Mouse (Mus musculus) liver, embryonic 14.5 days (tissue): ENCODE measurements around the gene Srsf2. TPM values are rescaled to one million over a fixed set of nuclear protein-coding genes. Genes with fewer than 3 reads are reported as not detected.

Experiments used
- ATAC-seq: fragments of 200-750 bp; cut with Nextera tagmentation; 2 replicates; pipeline ENCODE4 v1.8.0; 2017; ENCODE audit warnings: moderate number of reproducible peaks, mild to moderate bottlenecking, moderate library complexity; ENCODE audit not compliant: insufficient read depth
- DNase-seq, 3 experiments: peaks; one replicate each; pipeline ENCODE4 v3.0.0-alpha.2; 2012 to 2013; ENCODE audit warnings: low read depth in 3 of 3, low spot score in 3 of 3
- H3K27ac ChIP-seq: fragments of 300-500 bp; sonication (generic); 2 replicates; pipeline ENCODE4 v1.5.1; 2014; ENCODE audit warnings: moderate library complexity, mild to moderate bottlenecking, control low read depth, inconsistent platforms
- H3K27me3 ChIP-seq: fragments of 300-500 bp; sonication (generic); 2 replicates; pipeline ENCODE4 v1.6.1; 2014; ENCODE audit warnings: mild to moderate bottlenecking, low read length, moderate library complexity; ENCODE audit not compliant: control insufficient read depth, insufficient read depth
- H3K36me3 ChIP-seq: fragments of 300-500 bp; sonication (generic); replicated peaks from 2 replicates; pipeline ENCODE4 v1.6.1; 2014; ENCODE audit warnings: low read depth; ENCODE audit not compliant: control insufficient read depth, insufficient read depth
- H3K4me1 ChIP-seq, 2 experiments: fragments of 200-500 bp in 1 of 2; fragments of 300-500 bp in 1 of 2; sonication (generic) in 1 of 2; replicated peaks; 2 replicates each; pipeline ENCODE4 v1.6.1; 2012 to 2014; ENCODE audit warnings: antibody characterized with exemption in 1 of 2, inconsistent platforms in 1 of 2, low read length in 1 of 2; ENCODE audit not compliant: control insufficient read depth in 2 of 2, insufficient read depth in 2 of 2
- H3K4me2 ChIP-seq: fragments of 300-500 bp; sonication (generic); 2 replicates; pipeline ENCODE4 v1.6.1; 2014; ENCODE audit warnings: low read depth, mild to moderate bottlenecking, control low read depth, moderate library complexity
- H3K4me3 ChIP-seq, 2 experiments: fragments of 200-500 bp in 1 of 2; fragments of 300-500 bp in 1 of 2; sonication (generic) in 1 of 2; 2 replicates each; pipeline ENCODE4 v1.5.1; 2012 to 2014; ENCODE audit warnings: low read depth in 2 of 2, low read length in 2 of 2, mild to moderate bottlenecking in 2 of 2, control low read depth in 1 of 2, inconsistent platforms in 1 of 2, moderate library complexity in 1 of 2; ENCODE audit not compliant: insufficient read depth in 1 of 2
- H3K9ac ChIP-seq: fragments of 300-500 bp; sonication (generic); replicated peaks from 2 replicates; pipeline ENCODE4 v1.6.1; 2014; ENCODE audit warnings: mild to moderate bottlenecking, control low read depth, moderate library complexity
- H3K9me3 ChIP-seq: fragments of 300-500 bp; sonication (generic); 2 replicates; pipeline ENCODE4 v1.6.1; 2016; ENCODE audit warnings: low read length, mixed read lengths; ENCODE audit not compliant: control insufficient read depth
- CTCF ChIP-seq: IDR thresholded peaks from 2 replicates; pipeline ENCODE4 v1.5.1; 2016; ENCODE audit warnings: antibody characterized with exemption, low read depth, control low read depth
- EP300 ChIP-seq: IDR thresholded peaks from 2 replicates; pipeline ENCODE4 v1.6.1; 2016; ENCODE audit warnings: antibody characterized with exemption, low read depth
- WGBS: fragments of 180-500 bp; shearing (Covaris S2); extraction: QIAGEN DNeasy Blood & Tissue Kit; methylation state at CpG from one replicate; pipeline ENCODE4 v1.1.7; 2014; ENCODE audit not compliant: insufficient replicate concordance; 5-methylcytosine and 5-hydroxymethylcytosine counted together
- polyA plus RNA-seq, 2 experiments: library from polyadenylated mRNA; depleted of rRNA in 1 of 2; stranded (reverse) in 1 of 2; unstranded in 1 of 2; fragments of >200 nt; fragmentation: Nextera tagmentation in 1 of 2; extraction: Ambion mirVana in 1 of 2; gene quantifications; 2 replicates each; pipeline versions ENCODE4 v1.2.1 to v1.2.3; 2012 to 2014

Gene Srsf2
- polyA plus RNA-seq, 2 experiments, result 334 to 426 TPM

GRCm38 (mm10) chr11:116880839-116881238 is 27.9 kb upstream of the Srsf2 start:
- H3K36me3 ChIP-seq, result no peaks in the 10 kb centered on the region
- H3K4me3 ChIP-seq, result no peak overlapping the region
- H3K4me1 ChIP-seq, result no peaks in the 10 kb centered on the region
- H3K27me3 ChIP-seq, result no peaks in the 10 kb centered on the region
- DNase-seq (no peak), ATAC-seq (no peak)
- TF ChIP-seq CTCF (no peak), EP300 (no peak)
- no peak overlapping the region for H3K4me2 ChIP-seq
- H3K9me3 ChIP-seq, result no peaks in the 10 kb centered on the region
- H3K27ac ChIP-seq, result no peak overlapping the region
- 68% methylated on average over 7 of the region's 7 CpGs for WGBS
- no peak overlapping the region for H3K9ac ChIP-seq

GRCm38 (mm10) chr11:116878454-116878853 is 25.6 kb upstream of the Srsf2 start:
- no peaks in the 10 kb centered on the region for H3K27me3 ChIP-seq
- no peaks in the 10 kb centered on the region for H3K36me3 ChIP-seq
- DNase-seq (no peak), ATAC-seq (no peak)
- no peak for TF ChIP-seq EP300
- TF ChIP-seq CTCF, result no peak
- no peaks in the 10 kb centered on the region for H3K4me1 ChIP-seq
- no peak overlapping the region for H3K4me3 ChIP-seq
- H3K9me3 ChIP-seq, result no peaks in the 10 kb centered on the region
- no peak overlapping the region for H3K4me2 ChIP-seq
- no peak overlapping the region for H3K9ac ChIP-seq
- WGBS, result 83% methylated on average over 8 of the region's 8 CpGs
- H3K27ac ChIP-seq, result no peak overlapping the region

GRCm38 (mm10) chr11:116873987-116874386 is 21.1 kb upstream of the Srsf2 start:
- TF ChIP-seq CTCF, result no peak
- TF ChIP-seq EP300, result no peak
- WGBS, result 85% methylated on average over 20 of the region's 20 CpGs
- Histone ChIP-seq H3K27ac (no peak overlapping the region), H3K4me3 (no peak overlapping the region), H3K36me3 (no peaks in the 10 kb centered on the region; the same call in 1 of the 2 replicates), H3K27me3 (no peaks in the 10 kb centered on the region), H3K4me2 (no peak overlapping the region), H3K9ac (no peak overlapping the region), H3K4me1 (no peaks in the 10 kb centered on the region), H3K9me3 (no peaks in the 10 kb centered on the region)
- DNase-seq (no peak), ATAC-seq (no peak)

- Histone ChIP-seq H3K4me2 (no peak overlapping the region), H3K4me3 (no peak overlapping the region), H3K9ac (no peak overlapping the region), H3K36me3 (no peaks in the 10 kb centered on the region; the same call in 1 of the 2 replicates), H3K9me3 (no peaks in the 10 kb centered on the region), H3K27ac (no peak overlapping the region), H3K27me3 (no peaks in the 10 kb centered on the region), H3K4me1 (no peaks in the 10 kb centered on the region)
- DNase-seq (no peak), ATAC-seq (no peak)
- TF ChIP-seq EP300, result no peak
- TF ChIP-seq CTCF, result no peak
- 77% methylated on average over 9 of the region's 9 CpGs for WGBS
Measured at GRCm38 (mm10) chr11:116871538-116871937, 18.6 kb upstream of the Srsf2 start.

GRCm38 (mm10) chr11:116869641-116870040 is 16.7 kb upstream of the Srsf2 start:
- Histone ChIP-seq H3K27ac (no peak overlapping the region), H3K4me3 (no peak overlapping the region), H3K4me1 (no peaks in the 10 kb centered on the region), H3K27me3 (no peaks in the 10 kb centered on the region), H3K36me3 (peaks cover 3% of the 10 kb centered on the region; the same call in 1 of the 2 replicates), H3K9me3 (no peaks in the 10 kb centered on the region), H3K9ac (no peak overlapping the region), H3K4me2 (no peak overlapping the region)
- 58% methylated on average over 4 of the region's 4 CpGs for WGBS
- DNase-seq, result no peak
- TF ChIP-seq EP300, result no peak
- no peak for TF ChIP-seq CTCF
- no peak for ATAC-seq
